8 mouse cellular contexts compared by ENCODE assay signal in the genomic region with DNA sequence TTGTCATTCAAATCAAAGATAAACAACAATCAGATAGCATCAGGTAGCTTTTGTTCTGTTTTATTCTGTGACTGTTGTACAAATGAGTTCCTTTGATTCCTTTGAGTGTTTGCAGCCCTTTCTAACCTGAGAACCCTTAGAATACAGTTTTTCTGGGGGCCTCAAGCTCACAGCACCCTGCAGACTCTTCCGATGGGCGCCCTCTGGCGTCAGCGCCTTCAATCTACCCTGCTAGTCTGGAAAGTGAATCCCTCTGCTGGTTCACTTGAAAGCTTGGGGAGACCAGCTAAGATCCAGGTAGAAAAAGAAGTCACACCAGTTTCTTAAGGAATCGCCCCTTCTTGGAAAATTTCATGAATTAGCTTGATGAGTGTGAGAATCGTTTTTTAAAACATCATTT.
DNase-seq lines count a peak whose midpoint lies in the region; ATAC-seq and TF ChIP-seq lines count a peak whose summit lies in the region.

No protein-coding gene starts in this region.

- H3K4me3 ChIP-seq in midbrain, embryonic 11.5 days (ENCODE audit: low read depth, low read length), result no peak overlapping the region
- H3K4me3 ChIP-seq in midbrain, embryonic 13.5 days (replicated peaks), result no peak overlapping the region
- H3K4me3 ChIP-seq in hindbrain, postnatal 0 days (ENCODE audit: low read length), result no peak overlapping the region
- no peak overlapping the region for H3K4me3 ChIP-seq in limb, embryonic 11.5 days (ENCODE audit: low read depth, low read length)

- WGBS in midbrain, embryonic 11.5 days, result 12% methylated on average over 6 of the region's 6 CpGs
- 13% methylated on average over 6 of the region's 6 CpGs for WGBS in midbrain, embryonic 13.5 days
- WGBS in hindbrain, postnatal 0 days, result 14% methylated on average over 6 of the region's 6 CpGs
- WGBS in limb, embryonic 11.5 days, result 11% methylated on average over 6 of the region's 6 CpGs

- H3K27ac ChIP-seq in midbrain, embryonic 11.5 days (ENCODE audit: low read depth, low read length), result no peak overlapping the region
- H3K27ac ChIP-seq in midbrain, embryonic 13.5 days, result no peak overlapping the region
- no peak overlapping the region for H3K27ac ChIP-seq in hindbrain, postnatal 0 days
- H3K27ac ChIP-seq in limb, embryonic 11.5 days (replicated peaks; ENCODE audit: low read depth, low read length), result no peak overlapping the region

- peak; percentile 5 for DNase-seq in CD4-positive, CD25-positive, alpha-beta regulatory T cell, adult 2 months (ENCODE audit: low read depth, low spot score)
- peak; percentile 95 for DNase-seq in midbrain, embryonic 11.5 days (ENCODE audit: low spot score, missing footprints)
- DNase-seq in embryo, embryonic 10 days (ENCODE audit: low spot score), result peak; percentile 67
- peak; percentile 54 for DNase-seq in hindbrain, postnatal 0 days (ENCODE audit: low spot score)
- peak; percentile 81 for DNase-seq in limb, embryonic 11.5 days (ENCODE audit: low spot score)
- DNase-seq in right cerebral cortex, postnatal 4 days, result peak; percentile 61

- H3K4me1 ChIP-seq in midbrain, embryonic 11.5 days (ENCODE audit: control insufficient read depth, insufficient read depth, low read length), result no peaks in the 10 kb centered on the region
- no peaks in the 10 kb centered on the region for H3K4me1 ChIP-seq in midbrain, embryonic 13.5 days (replicated peaks)
- H3K4me1 ChIP-seq in hindbrain, postnatal 0 days (ENCODE audit: insufficient read depth, low read length), result no peaks in the 10 kb centered on the region
- H3K4me1 ChIP-seq in limb, embryonic 11.5 days (ENCODE audit: control insufficient read depth, insufficient read depth, low read length), result peaks cover 35% of the 10 kb centered on the region

- peak; percentile 68 for TF ChIP-seq CTCF in hindbrain, postnatal 0 days (IDR thresholded peaks at IDR 0.05; ENCODE audit: low read depth)

- H3K9ac ChIP-seq in midbrain, embryonic 11.5 days (ENCODE audit: low read length), result no peak overlapping the region
- no peak overlapping the region for H3K9ac ChIP-seq in midbrain, embryonic 13.5 days (replicated peaks)
- no peak overlapping the region for H3K9ac ChIP-seq in hindbrain, postnatal 0 days (replicated peaks; ENCODE audit: low read length)
- H3K9ac ChIP-seq in limb, embryonic 11.5 days (ENCODE audit: low read length), result no peak overlapping the region

- H3K27me3 ChIP-seq in midbrain, embryonic 11.5 days (ENCODE audit: control insufficient read depth, insufficient read depth, low read length), result no peaks in the 10 kb centered on the region
- H3K27me3 ChIP-seq in midbrain, embryonic 13.5 days, result no peaks in the 10 kb centered on the region
- H3K27me3 ChIP-seq in hindbrain, postnatal 0 days (ENCODE audit: insufficient read depth, low read length), result no peaks in the 10 kb centered on the region
- H3K27me3 ChIP-seq in limb, embryonic 11.5 days (ENCODE audit: control insufficient read depth, insufficient read depth, low read length), result no peaks in the 10 kb centered on the region

- no peaks in the 10 kb centered on the region for H3K36me3 ChIP-seq in midbrain, embryonic 11.5 days (ENCODE audit: control insufficient read depth, insufficient read depth, low read length)
- no peaks in the 10 kb centered on the region for H3K36me3 ChIP-seq in midbrain, embryonic 13.5 days
- H3K36me3 ChIP-seq in hindbrain, postnatal 0 days (ENCODE audit: insufficient read depth, low read length), result no peaks in the 10 kb centered on the region
- no peaks in the 10 kb centered on the region for H3K36me3 ChIP-seq in limb, embryonic 11.5 days (ENCODE audit: control insufficient read depth, insufficient read depth, low read length)

- H3K4me2 ChIP-seq in midbrain, embryonic 11.5 days, result no peak overlapping the region
- H3K4me2 ChIP-seq in midbrain, embryonic 13.5 days (replicated peaks), result no peak overlapping the region
- no peak overlapping the region for H3K4me2 ChIP-seq in hindbrain, postnatal 0 days (ENCODE audit: low read depth, low read length)
- H3K4me2 ChIP-seq in limb, embryonic 11.5 days (ENCODE audit: low read depth, severe bottlenecking), result no peak overlapping the region

- no peak for ATAC-seq in CD4-positive, CD25-positive, alpha-beta regulatory T cell, adult 4 months
- 0 out of 2 replicates have a peak, but pooled peaks have one; percentile 57 for ATAC-seq in midbrain, embryonic 11.5 days (ENCODE audit: low FRiP score)
- ATAC-seq in midbrain, embryonic 13.5 days, result no peak
- no peak for ATAC-seq in hindbrain, postnatal 0 days
- ATAC-seq in limb, embryonic 11.5 days (ENCODE audit: insufficient number of reproducible peaks, low FRiP score, low TSS enrichment, low read depth), result no peak

- H3K9me3 ChIP-seq in midbrain, embryonic 11.5 days (ENCODE audit: control insufficient read depth, low read length), result no peaks in the 10 kb centered on the region
- no peaks in the 10 kb centered on the region for H3K9me3 ChIP-seq in midbrain, embryonic 13.5 days
- H3K9me3 ChIP-seq in hindbrain, postnatal 0 days (ENCODE audit: low read length), result no peaks in the 10 kb centered on the region
- no peaks in the 10 kb centered on the region for H3K9me3 ChIP-seq in limb, embryonic 11.5 days (ENCODE audit: control insufficient read depth, low read length)

Comparison
In these comparisons a context has a peak if more than half of its experiments do, and no peak if none do; other contexts are left out.
1. DNase-seq: peak in every context shown above with its lines; median percentile 95 in midbrain, embryonic 11.5 days; 81 in limb, embryonic 11.5 days; 67 in embryo, embryonic 10 days; 61 in right cerebral cortex, postnatal 4 days; 54 in hindbrain, postnatal 0 days; 5 in CD4-positive, CD25-positive, alpha-beta regulatory T cell, adult 2 months.